ENCODE assay signal across 27 mouse cellular contexts in the genomic region with DNA sequence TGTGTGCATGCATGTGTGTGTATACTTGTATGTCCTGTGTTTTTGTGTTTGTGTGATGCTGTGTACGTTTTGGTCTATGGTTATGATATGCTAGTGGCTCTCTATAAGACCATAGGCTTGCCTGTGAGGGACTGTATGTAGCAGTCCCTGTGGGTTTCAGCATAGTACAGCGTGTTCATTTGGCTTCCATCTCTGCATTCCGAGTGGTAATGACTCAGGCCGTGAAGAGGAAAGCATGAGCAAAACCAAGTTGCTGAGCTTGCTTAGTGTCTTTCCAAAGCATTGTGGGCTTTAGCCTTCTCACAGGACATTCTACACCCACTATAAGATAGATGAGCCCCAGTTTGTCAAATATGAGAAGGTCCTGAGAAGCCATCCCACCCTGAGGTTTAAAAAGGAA. TPM values are rescaled to one million over a fixed set of nuclear protein-coding genes. Genes with fewer than 3 reads are reported as not detected.
"Had no signal": no experiment of that assay in that cellular context is flagged by ENCODE, and none has a peak within 500 bp of the region (broad histone marks: within the 10 kb centered on the region; RNA-seq: fewer than 3 reads in every experiment).

No protein-coding gene starts in this region.

- H3K36me3 ChIP-seq: limb, embryonic 10.5 days; limb, embryonic 13.5 days; liver, embryonic 12.5 days; liver, embryonic 15.5 days; lung, embryonic 15.5 days; midbrain, embryonic 10.5 days; midbrain, embryonic 13.5 days; neural tube, embryonic 13.5 days; stomach, embryonic 15.5 days had no signal

- H3K27me3 ChIP-seq: limb, embryonic 13.5 days; liver, embryonic 12.5 days; liver, embryonic 15.5 days; lung, embryonic 15.5 days; megakaryocyte, embryonic 14.5 days; midbrain, embryonic 13.5 days; neural tube, embryonic 13.5 days; stomach, embryonic 15.5 days had no signal

- DNase-seq: kidney, postnatal 25 days; liver; lung, adult 18-20 months; lung, postnatal 14 days; retina, postnatal 1 day; right cerebral cortex, postnatal 25 days; spleen, adult 18-20 months; thymus, postnatal 25 days had no signal

- H3K27ac ChIP-seq: kidney, postnatal 0 days; limb, embryonic 10.5 days; limb, embryonic 13.5 days; liver, embryonic 12.5 days; liver, embryonic 15.5 days; lung, embryonic 15.5 days; midbrain, embryonic 10.5 days; midbrain, embryonic 13.5 days; neural tube, embryonic 13.5 days; stomach, embryonic 15.5 days had no signal

- H3K4me3 ChIP-seq: limb, embryonic 10.5 days; limb, embryonic 13.5 days; liver, embryonic 12.5 days; liver, embryonic 15.5 days; lung, embryonic 15.5 days; megakaryocyte, embryonic 14.5 days; midbrain, embryonic 10.5 days; midbrain, embryonic 13.5 days; myocyte; neural tube, embryonic 13.5 days; stomach, embryonic 15.5 days had no signal

- H3K9me3 ChIP-seq: limb, embryonic 10.5 days; limb, embryonic 13.5 days; liver, embryonic 12.5 days; liver, embryonic 15.5 days; lung, embryonic 15.5 days; midbrain, embryonic 10.5 days; midbrain, embryonic 13.5 days; neural tube, embryonic 13.5 days; stomach, embryonic 15.5 days had no signal

- H3K4me1 ChIP-seq: limb, embryonic 10.5 days; limb, embryonic 13.5 days; liver, embryonic 12.5 days; liver, embryonic 15.5 days; lung, embryonic 15.5 days; megakaryocyte, embryonic 14.5 days; midbrain, embryonic 10.5 days; midbrain, embryonic 13.5 days; neural tube, embryonic 13.5 days; stomach, embryonic 15.5 days had no signal

RNA-seq across cellular contexts. Expression of gene Tarm1, which starts 39.1 kb away (rescaled TPM):
- total RNA-seq: layer of hippocampus, postnatal 14 days; left cerebral cortex, adult 18-20 months; left cerebral cortex, postnatal 25 days had no signal
- polyA plus RNA-seq: kidney, embryonic 14.5 days; limb, embryonic 10.5 days; limb, embryonic 13.5 days; liver, embryonic 12.5 days; midbrain, embryonic 10.5 days; midbrain, embryonic 13.5 days; midbrain, embryonic 16.5 days; neural tube, embryonic 13.5 days had no signal

RNA-seq across cellular contexts. Expression of gene Cacng6, which starts 39.3 kb away (rescaled TPM):
- total RNA-seq: monocyte, adult 5-6 weeks; neutrophil, adult 5-6 weeks had no signal
- polyA plus RNA-seq: kidney, embryonic 14.5 days; kidney, postnatal 0 days; lung, embryonic 15.5 days; midbrain, embryonic 10.5 days; midbrain, embryonic 13.5 days; midbrain, embryonic 16.5 days had no signal
